Comparison of ENCODE assay signal across 13 mouse cellular contexts in the genomic region with DNA sequence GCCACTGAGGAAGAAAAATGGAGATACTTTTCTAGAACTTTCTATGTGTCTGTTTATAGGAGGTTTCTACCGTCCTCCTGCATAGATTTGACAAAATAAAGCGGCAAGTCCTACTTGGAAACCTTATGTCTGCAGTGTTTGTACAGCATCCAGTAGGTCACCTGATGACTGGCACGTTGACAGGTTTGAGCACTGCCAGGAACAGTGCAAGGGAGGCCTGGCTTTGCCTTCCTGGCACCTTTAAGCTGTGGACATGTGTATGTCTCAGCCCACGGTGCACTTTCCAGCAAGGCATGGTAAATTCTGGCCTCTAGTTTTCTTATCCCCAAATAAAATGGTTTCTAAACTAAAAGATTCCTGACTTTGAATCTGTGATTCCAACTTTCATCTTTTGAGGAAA.
DNase-seq lines count a peak whose midpoint lies in the region.
"Had no signal": no experiment of that assay in that cellular context is flagged by ENCODE, and none has a peak within 500 bp of the region (broad histone marks: within the 10 kb centered on the region; RNA-seq: fewer than 3 reads in every experiment).

No protein-coding gene starts in this region.

- DNase-seq in cerebellum, adult 11 months, result peak; percentile 19
- no peak for DNase-seq in cerebellum, postnatal 4 days (ENCODE audit: low spot score in 2 of 2)
- peak; percentile 18 for DNase-seq in cerebellum, adult 8-10 months
- DNase-seq in heart, adult 8-10 months (ENCODE audit: low spot score), result peak; percentile 18
- peak; percentile 70 to 80 for DNase-seq in heart, postnatal 10 days
- no peak for DNase-seq in gastrocnemius, postnatal 25 days
- no peak for DNase-seq in layer of hippocampus, adult 18-20 months (ENCODE audit: low spot score in 2 of 2)
- no peak for DNase-seq in gastrocnemius, postnatal 10 days
- DNase-seq: adrenal gland, adult 2 months; kidney, postnatal 10 days; midbrain, embryonic 14.5 days; right cerebral cortex, postnatal 4 days; thymus, postnatal 25 days had no signal

- intact Hi-C loops in heart, postnatal 10 days (cut with DNase I), result no loop called here

Comparison
In these comparisons a context has a peak if more than half of its experiments do, and no peak if none do; other contexts are left out.
1. DNase-seq: peak in cerebellum, adult 11 months (single experiment), cerebellum, adult 8-10 months (single experiment), heart, adult 8-10 months (single experiment) and heart, postnatal 10 days (2 of 2); none in cerebellum, postnatal 4 days (0 of 2), gastrocnemius, postnatal 25 days (single experiment), layer of hippocampus, adult 18-20 months (0 of 2) and gastrocnemius, postnatal 10 days (single experiment).